Mouse (Mus musculus): ENCODE results near the gene Rere.
"Not testable (repeated sequence)": the region's sequence is repeated elsewhere in the genome, so short reads cannot be mapped to it uniquely, and the experiment has no call there.

DNA sequence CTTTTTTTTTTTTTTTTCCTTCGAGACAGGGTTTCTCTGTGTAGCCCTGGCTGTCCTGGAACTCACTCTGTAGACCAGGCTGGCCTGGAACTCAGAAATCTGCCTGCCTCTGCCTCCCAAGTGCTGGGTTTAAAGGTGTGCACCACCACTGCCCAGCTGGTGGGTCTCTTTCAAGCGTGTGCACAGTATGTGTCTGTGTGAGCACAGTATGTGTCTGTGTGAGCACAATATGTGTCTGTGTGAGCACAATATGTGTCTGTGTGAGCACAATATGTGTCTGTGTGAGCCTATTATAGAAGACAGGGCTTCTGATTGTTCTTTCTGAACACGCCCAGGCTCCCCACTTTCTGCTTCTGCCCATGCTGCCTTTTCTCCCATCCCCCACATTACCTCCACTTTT lies 275.8 kb downstream of the Rere start:
- TF ChIP-seq GATA1, TAL1 (IDR thresholded peaks at IDR 0.05; ENCODE audit: low read length): not testable (repeated sequence)

Measured in erythroblast, embryonic 14.5 days (primary cell).